Mouse (Mus musculus): ENCODE data around the gene Csk. TPM values are rescaled to one million over a fixed set of nuclear protein-coding genes. Genes with fewer than 3 reads are reported as not detected.

The Csk gene
- polyA plus RNA-seq, 1 experiment from 2014 or later: 25.9 TPM

DNA sequence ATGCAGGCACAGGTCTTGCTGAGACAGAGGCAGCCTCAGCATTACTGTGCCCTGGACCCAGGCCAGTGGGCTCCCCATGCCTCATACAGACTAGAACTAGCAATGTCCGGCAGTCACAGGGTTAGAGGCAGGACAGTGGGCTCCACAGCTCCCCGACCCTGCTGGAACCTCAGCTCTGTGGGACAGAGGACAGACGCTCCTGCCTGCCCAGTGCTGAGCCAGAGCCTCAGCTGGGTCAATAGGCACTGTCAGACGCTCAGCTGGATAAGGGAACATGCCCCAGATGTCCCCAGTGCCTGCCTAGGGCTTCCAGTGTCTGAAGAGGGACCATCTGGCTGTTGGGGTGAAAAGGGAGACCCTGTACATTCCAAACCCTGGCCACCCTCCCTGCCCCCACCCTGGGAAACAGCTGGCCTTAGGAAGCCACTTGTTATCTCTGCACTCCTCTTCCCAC lies 55.5 kb downstream of the Csk start:
- Histone ChIP-seq H3K27me3 (no peaks in the 10 kb centered on the region), H3K36me3 (peaks cover 15% of the 10 kb centered on the region), H3K9ac (no peak overlapping the region), H3K9me3 (no peaks in the 10 kb centered on the region), H3K4me3 (no peak overlapping the region), H3K4me2 (no peak overlapping the region), H3K27ac (no peak overlapping the region), H3K4me1 (peaks cover 7% of the 10 kb centered on the region)
- no peak for ATAC-seq (ENCODE audit: borderline replicate concordance, extremely low read depth, low FRiP score, low TSS enrichment)
- 18% methylated on average over 4 of the region's 4 CpGs for WGBS

DNA sequence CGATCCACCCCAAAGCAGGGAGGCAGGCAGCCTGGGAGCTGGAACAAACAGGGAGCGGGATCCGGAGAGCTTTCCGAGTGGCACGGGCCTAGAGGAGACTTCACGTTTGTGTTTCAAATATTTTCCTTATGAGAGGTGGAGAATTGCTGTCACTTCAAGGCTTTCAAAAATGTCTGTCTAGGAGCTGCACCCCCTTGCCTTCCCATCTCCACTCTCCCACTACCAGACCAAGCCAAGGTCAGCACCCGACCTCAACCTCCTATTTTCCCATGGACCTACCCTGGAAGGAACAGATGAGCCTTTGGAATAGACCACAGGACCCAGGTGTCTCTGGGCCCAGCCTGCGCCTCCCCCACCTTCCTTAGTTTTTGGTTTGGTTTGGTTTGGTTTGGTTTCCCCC lies 56.2 kb downstream of the Csk start:
- H3K9ac ChIP-seq: no peak overlapping the region
- H3K4me3 ChIP-seq: no peak overlapping the region
- peaks cover 21% of the 10 kb centered on the region for H3K36me3 ChIP-seq
- ATAC-seq (ENCODE audit: borderline replicate concordance, extremely low read depth, low FRiP score, low TSS enrichment): no peak
- no peak overlapping the region for H3K4me2 ChIP-seq
- H3K4me1 ChIP-seq: peaks cover 7% of the 10 kb centered on the region
- no peaks in the 10 kb centered on the region for H3K9me3 ChIP-seq
- 76% methylated on average over 8 of the region's 8 CpGs for WGBS
- no peak overlapping the region for H3K27ac ChIP-seq
- H3K27me3 ChIP-seq: no peaks in the 10 kb centered on the region

DNA sequence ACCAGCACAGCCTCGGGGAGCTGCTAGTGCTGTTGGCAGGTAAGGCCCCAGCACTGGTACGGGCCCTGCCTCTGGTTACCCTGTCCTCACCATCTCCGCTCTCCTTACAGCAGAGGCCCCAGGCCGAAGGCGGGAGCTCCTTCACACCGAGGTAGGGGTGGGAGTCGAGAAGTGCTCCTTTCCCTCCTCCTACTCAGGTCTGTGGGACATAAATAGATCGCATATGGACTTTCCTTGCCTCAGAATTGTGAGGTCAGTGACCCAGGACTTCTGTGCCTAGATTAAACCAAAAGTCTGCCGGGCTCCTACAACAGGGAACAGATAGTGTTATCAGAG lies 59.3 kb downstream of the Csk start:
- H3K36me3 ChIP-seq: peaks cover 23% of the 10 kb centered on the region
- no peaks in the 10 kb centered on the region for H3K9me3 ChIP-seq
- H3K9ac ChIP-seq: no peak overlapping the region
- no peak for ATAC-seq (ENCODE audit: borderline replicate concordance, extremely low read depth, low FRiP score, low TSS enrichment)
- 65% methylated on average over 9 of the region's 9 CpGs for WGBS
- no peak overlapping the region for H3K4me2 ChIP-seq
- no peak overlapping the region for H3K4me3 ChIP-seq
- no peaks in the 10 kb centered on the region for H3K27me3 ChIP-seq
- H3K4me1 ChIP-seq: peaks cover 4% of the 10 kb centered on the region; the same call in 1 of the 2 replicates
- no peak overlapping the region for H3K27ac ChIP-seq

DNA sequence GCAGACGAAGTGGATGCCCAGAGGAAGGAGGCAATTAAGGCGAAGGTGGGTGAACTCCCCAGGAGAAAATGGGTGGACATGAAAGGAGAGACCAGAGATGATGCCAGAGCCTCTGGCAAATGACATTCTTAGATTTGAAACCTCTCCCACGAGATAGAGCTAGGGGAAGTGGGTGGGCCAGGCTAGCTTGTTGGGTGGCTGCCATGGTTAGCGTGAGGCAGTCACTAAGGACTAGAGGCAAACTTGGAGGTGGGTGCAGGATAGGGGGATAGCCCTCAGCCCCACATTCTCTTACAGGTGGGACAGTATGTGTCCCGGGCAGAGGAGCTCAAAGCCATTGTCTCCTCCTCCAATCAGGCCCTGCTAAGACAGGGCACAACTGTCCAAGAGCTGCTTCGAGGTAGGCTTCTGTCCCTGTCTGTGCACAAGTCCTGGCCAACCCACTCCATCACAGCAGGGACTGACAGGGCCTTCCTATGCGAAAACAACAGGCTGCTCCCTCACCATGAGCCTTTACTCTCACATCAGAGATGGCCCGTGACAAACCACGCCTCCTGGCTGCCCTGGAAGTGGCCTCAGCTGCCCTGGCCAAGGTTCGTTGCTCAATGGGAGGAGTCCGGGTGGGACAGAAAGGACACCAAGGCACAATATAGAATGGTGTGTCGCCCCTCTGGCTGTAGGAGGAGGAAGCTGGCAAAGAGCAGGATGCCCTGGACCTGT lies 59.8 kb downstream of the Csk start:
- H3K4me3 ChIP-seq: no peak overlapping the region
- H3K4me1 ChIP-seq: peaks cover 10% of the 10 kb centered on the region
- H3K27ac ChIP-seq: no peak overlapping the region
- ATAC-seq (ENCODE audit: borderline replicate concordance, extremely low read depth, low FRiP score, low TSS enrichment): no peak
- no peaks in the 10 kb centered on the region for H3K27me3 ChIP-seq
- peaks cover 23% of the 10 kb centered on the region for H3K36me3 ChIP-seq
- WGBS: 48% methylated on average over 12 of the region's 12 CpGs
- H3K9ac ChIP-seq: no peak overlapping the region
- no peaks in the 10 kb centered on the region for H3K9me3 ChIP-seq
- H3K4me2 ChIP-seq: no peak overlapping the region

DNA sequence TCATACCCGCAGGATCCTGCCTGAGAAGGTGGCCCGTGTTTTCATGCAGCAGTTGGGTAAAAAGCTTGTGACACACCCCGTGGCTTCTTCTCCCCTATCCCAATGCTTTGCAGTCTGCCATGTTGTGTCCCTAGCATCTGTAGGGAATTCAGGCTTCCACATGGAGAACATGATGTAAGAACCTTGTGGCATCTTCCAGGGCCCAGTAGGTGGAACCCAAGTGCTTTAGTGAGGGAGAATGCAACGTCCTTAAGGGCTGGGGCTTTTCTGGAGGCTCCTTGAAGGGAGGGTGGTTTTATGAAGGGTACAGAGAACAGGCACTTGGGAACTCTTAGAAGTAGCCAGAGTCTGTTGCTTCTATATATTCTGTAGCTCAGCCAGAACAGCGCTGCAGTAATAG lies 62.7 kb downstream of the Csk start:
- H3K9me3 ChIP-seq: no peaks in the 10 kb centered on the region
- WGBS: 40% methylated on average over 5 of the region's 5 CpGs
- no peaks in the 10 kb centered on the region for H3K27me3 ChIP-seq
- H3K27ac ChIP-seq: no peak overlapping the region
- ATAC-seq (ENCODE audit: borderline replicate concordance, extremely low read depth, low FRiP score, low TSS enrichment): no peak
- H3K36me3 ChIP-seq: peaks cover 31% of the 10 kb centered on the region
- no peak overlapping the region for H3K4me3 ChIP-seq
- H3K4me2 ChIP-seq: peak overlapping the region; percentile 91; the same call in 1 of the 2 replicates
- no peak overlapping the region for H3K9ac ChIP-seq
- peaks cover 14% of the 10 kb centered on the region for H3K4me1 ChIP-seq

DNA sequence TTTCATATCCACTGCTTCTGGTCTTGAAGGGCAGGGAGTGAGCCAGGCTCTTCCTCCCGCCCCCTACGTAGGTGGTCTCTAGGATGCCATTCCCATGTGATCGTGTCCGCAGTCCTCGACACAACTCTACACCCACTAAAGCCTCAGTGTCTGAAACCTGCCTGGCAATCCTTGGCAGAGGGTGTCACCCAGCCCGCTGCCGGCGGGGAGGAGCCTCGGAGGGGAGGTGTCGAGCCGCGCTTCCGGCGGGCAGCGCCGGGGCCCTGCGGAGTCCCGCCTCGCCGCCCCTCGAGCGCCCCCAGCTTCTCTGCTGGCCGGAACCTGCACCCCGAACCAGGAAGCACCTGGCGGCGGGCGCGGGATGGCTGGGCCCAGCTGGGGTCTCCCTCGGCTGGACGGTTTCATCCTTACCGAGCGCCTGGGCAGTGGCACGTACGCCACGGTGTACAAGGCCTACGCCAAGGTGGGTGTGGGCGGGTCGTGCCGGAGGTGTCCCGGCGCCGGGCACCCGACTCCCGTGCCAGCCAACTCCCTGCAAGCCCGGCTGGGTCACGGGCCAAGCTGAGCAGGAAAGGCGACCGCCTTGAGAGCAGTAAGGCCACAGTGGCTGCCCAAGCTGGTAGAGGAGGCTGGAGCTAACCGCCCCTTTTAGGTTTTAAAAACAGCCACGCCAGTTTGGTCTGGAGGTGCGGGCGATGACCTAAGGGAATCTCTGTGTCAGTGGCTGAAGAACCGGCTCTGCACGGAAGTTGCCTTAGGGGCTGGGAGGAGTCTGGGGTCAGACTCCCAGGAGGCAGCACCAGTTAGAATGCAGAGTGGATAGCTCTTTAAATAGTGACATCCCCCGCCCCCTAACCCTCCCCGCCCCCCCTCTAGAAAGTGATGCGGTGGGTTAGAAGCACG lies 64.0 kb downstream of the Csk start, which contains the start of gene Ulk3:
TSS of gene Ulk3 (plus strand) at position 229 of the 903 bp plus-strand sequence.
- peaks cover 14% of the 10 kb centered on the region for H3K4me1 ChIP-seq
- H3K36me3 ChIP-seq: peaks cover 26% of the 10 kb centered on the region
- H3K9me3 ChIP-seq: no peaks in the 10 kb centered on the region
- WGBS: 1% methylated on average over 58 of the region's 58 CpGs
- H3K9ac ChIP-seq: peak within 1 kb of the TSS; percentile 71
- peak within 1 kb of the TSS; percentile 84 for H3K4me3 ChIP-seq
- ATAC-seq (ENCODE audit: borderline replicate concordance, extremely low read depth, low FRiP score, low TSS enrichment): peak; percentile 89
- peak within 1 kb of the TSS; percentile 91 for H3K4me2 ChIP-seq
- H3K27me3 ChIP-seq: no peaks in the 10 kb centered on the region
- peak within 1 kb of the TSS; percentile 89 for H3K27ac ChIP-seq

DNA sequence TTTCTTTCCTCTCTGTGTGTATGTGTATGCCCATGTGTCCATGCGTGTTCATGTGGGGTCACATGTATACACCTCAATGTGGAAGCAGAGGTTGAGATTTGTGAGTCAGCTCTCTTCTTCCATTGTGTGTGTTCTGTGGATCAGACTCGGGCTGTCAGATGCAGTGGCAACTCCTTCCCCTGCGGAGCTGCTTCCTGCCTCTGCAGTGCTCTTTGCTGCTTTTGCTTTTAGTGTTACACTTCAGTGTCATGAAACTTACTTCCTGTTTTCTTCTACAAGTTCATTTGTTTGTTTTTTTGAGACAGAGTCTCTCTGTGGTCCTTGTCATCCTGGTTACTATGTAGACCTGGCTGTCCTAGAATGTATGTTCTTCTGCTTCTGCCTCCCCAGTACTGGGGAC lies 68.4 kb downstream of the Csk start:
- Histone ChIP-seq H3K9me3 (no peaks in the 10 kb centered on the region), H3K27ac (no peak overlapping the region), H3K4me3 (no peak overlapping the region), H3K9ac (no peak overlapping the region), H3K4me2 (no peak overlapping the region), H3K36me3 (peaks cover 43% of the 10 kb centered on the region; the same call in 1 of the 2 replicates), H3K27me3 (no peaks in the 10 kb centered on the region), H3K4me1 (peaks cover 10% of the 10 kb centered on the region)
- no peak for ATAC-seq (ENCODE audit: borderline replicate concordance, extremely low read depth, low FRiP score, low TSS enrichment)
- WGBS: 81% methylated on average over 3 of the region's 3 CpGs

DNA sequence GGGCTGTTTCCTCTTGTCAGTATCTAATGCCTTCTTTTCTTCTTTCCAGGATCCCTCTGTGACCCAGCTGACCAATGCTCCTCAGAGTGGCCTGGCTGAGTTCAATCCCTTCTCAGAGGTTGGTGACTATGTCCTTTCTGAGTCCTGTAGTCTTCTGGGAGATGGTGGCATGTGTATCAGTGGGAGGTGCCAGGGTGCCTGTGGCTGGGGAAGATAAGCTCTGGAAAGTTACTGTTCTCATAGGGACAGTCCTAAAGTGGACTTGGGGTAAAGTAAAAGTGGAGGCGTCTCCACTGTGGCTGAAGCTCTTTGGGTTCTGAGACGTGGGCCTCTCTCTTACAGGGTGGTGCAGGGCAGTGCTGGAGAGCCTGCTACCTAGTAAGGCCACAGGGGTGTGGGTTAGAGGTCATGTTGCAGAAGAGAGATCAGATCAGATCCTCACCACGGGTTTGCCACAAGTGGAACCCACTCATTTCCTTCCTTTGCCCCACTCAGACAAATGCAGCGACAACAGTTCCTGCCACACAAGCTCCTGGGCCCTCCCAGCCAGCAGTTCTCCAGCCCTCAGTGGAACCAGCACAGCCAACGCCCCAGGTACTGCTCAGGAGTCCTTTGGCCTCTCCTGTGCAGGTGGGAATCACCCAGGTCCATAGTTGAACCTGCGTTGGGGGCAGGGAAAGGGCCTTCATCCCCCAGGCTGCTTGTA lies 76.1 kb downstream of the Csk start:
- H3K4me2 ChIP-seq: no peak overlapping the region
- no peak overlapping the region for H3K4me3 ChIP-seq
- peaks cover 24% of the 10 kb centered on the region for H3K36me3 ChIP-seq
- H3K27ac ChIP-seq: no peak overlapping the region
- H3K9me3 ChIP-seq: no peaks in the 10 kb centered on the region
- H3K9ac ChIP-seq: no peak overlapping the region
- no peaks in the 10 kb centered on the region for H3K4me1 ChIP-seq
- ATAC-seq (ENCODE audit: borderline replicate concordance, extremely low read depth, low FRiP score, low TSS enrichment): no peak
- H3K27me3 ChIP-seq: no peaks in the 10 kb centered on the region
- WGBS: 81% methylated on average over 6 of the region's 6 CpGs

Other genes starting within 250 kb of the Csk start
- 24.9 and 27.5 TPM in 2 replicates for gene Ppcdc, start 213.5 kb downstream of the Csk start, polyA plus RNA-seq (2015; fragmentation: Nextera tagmentation; extraction: Ambion mirVana)
- gene Scamp5, start 185.6 kb downstream of the Csk start, polyA plus RNA-seq (2015; fragmentation: Nextera tagmentation; extraction: Ambion mirVana): 6.3 and 6.9 TPM in 2 replicates
- 2.2 and 2.9 TPM in 2 replicates for gene Rpp25, start 149.6 kb downstream of the Csk start, polyA plus RNA-seq (2015; fragmentation: Nextera tagmentation; extraction: Ambion mirVana)
- 516 and 522 TPM in 2 replicates for gene Cox5a, start 132.4 kb downstream of the Csk start, polyA plus RNA-seq (2015; fragmentation: Nextera tagmentation; extraction: Ambion mirVana)
- 23.1 and 23.2 TPM in 2 replicates for gene Fam219b, start 116.1 kb downstream of the Csk start, polyA plus RNA-seq (2015; fragmentation: Nextera tagmentation; extraction: Ambion mirVana)
- 39.8 and 46.3 TPM in 2 replicates for gene Mpi, start 100.9 kb downstream of the Csk start, polyA plus RNA-seq (2015; fragmentation: Nextera tagmentation; extraction: Ambion mirVana)
- gene Scamp2, start 92.7 kb downstream of the Csk start, polyA plus RNA-seq (2015; fragmentation: Nextera tagmentation; extraction: Ambion mirVana): 60.9 and 61.2 TPM in 2 replicates
- gene Ulk3, start 64.2 kb downstream of the Csk start, polyA plus RNA-seq (2015; fragmentation: Nextera tagmentation; extraction: Ambion mirVana): 11.6 and 16.0 TPM in 2 replicates
- gene Cplx3, start 47.4 kb downstream of the Csk start, polyA plus RNA-seq (2015; fragmentation: Nextera tagmentation; extraction: Ambion mirVana): not detected in 2 replicates
- not detected in 2 replicates for gene Lman1l, start 32.9 kb downstream of the Csk start, polyA plus RNA-seq (2015; fragmentation: Nextera tagmentation; extraction: Ambion mirVana)
- not detected in 2 replicates for gene Cyp1a2, start 30.1 kb upstream of the Csk start, polyA plus RNA-seq (2015; fragmentation: Nextera tagmentation; extraction: Ambion mirVana)
- 0.11 and 0.14 TPM in 2 replicates for gene Cyp1a1, start 34.3 kb upstream of the Csk start, polyA plus RNA-seq (2015; fragmentation: Nextera tagmentation; extraction: Ambion mirVana)
- 34.0 and 35.8 TPM in 2 replicates for gene Edc3, start 54.9 kb upstream of the Csk start, polyA plus RNA-seq (2015; fragmentation: Nextera tagmentation; extraction: Ambion mirVana)
- gene Clk3, start 112.2 kb upstream of the Csk start, polyA plus RNA-seq (2015; fragmentation: Nextera tagmentation; extraction: Ambion mirVana): 79.5 and 85.5 TPM in 2 replicates
- gene Arid3b, start 183.2 kb upstream of the Csk start, polyA plus RNA-seq (2015; fragmentation: Nextera tagmentation; extraction: Ambion mirVana): 4.5 and 4.8 TPM in 2 replicates

Measured in lung, embryonic 15.5 days (tissue).